Mouse (Mus musculus) spleen, adult 12 weeks (tissue): ENCODE measurements around the gene Gen1.
A peak's percentile ranks its signal among the peaks of the same experiment; 100 is the strongest.

Experiments
- DNase-seq: peaks from one replicate; pipeline ENCODE4 v3.0.0; 2022; ENCODE audit warnings: low spot score

Gene Gen1

DNA sequence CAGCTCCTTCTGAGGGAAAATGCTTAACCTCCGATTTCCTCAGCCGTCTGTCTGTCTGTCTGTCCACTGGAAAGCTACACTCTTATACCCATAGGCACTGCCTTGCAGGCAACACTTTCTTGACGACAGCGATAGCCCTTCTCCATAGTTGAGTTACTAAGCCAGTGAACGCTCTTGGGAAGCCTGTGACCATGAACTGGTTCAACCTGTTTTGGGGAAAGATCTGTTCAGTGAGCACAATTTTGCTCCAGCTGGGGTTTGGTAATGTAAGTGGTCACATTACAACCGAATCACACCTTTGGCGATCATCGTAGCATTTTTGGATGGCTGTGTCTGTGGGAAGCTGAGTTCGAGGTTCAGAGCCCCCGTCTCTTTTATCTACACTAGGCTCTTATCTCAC lies 42.5 kb downstream of the Gen1 start:
- no peak for DNase-seq

- DNase-seq: no peak
Measured at GRCm38 (mm10) chr12:11222566-11222965, 43.0 kb downstream of the Gen1 start.

DNA sequence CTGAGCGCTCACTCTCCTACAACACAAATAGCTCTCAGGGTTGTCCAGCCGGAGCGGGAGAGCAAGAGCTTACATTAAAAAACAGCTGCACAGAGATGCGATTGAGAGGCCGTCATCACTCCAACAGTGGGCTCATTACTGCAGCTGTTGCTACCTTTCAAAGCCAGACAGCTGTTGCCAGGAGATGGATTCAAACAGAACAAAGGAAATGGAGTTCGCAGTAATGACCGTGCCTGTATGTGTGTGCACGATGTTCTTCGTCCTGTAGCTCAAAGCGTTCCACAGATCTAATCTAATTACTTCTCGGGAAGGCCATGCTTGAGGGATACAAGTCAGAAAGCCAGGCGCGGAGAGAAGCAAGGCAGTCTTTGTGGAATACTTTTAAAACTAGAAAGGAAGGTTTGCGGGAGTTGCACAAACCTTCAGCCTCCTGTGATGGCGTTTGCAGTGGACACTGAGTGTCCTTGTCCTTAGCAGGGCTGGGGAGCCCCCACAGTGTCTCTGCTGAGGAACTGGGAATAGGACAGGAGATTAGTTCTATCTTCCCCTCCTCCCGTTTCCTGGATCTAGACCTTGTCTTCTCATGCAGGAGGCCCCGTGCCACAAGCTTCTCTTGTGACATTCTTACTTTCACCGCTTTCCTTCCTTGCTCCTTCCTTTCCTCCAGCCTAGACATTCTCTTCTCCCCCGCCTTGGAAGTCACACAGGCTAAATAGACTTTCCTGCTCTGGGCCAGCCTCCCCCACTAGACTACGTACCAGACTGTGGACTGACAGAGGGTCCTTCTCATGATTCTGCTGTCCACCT lies 43.9 kb downstream of the Gen1 start:
- no peak for DNase-seq

DNA sequence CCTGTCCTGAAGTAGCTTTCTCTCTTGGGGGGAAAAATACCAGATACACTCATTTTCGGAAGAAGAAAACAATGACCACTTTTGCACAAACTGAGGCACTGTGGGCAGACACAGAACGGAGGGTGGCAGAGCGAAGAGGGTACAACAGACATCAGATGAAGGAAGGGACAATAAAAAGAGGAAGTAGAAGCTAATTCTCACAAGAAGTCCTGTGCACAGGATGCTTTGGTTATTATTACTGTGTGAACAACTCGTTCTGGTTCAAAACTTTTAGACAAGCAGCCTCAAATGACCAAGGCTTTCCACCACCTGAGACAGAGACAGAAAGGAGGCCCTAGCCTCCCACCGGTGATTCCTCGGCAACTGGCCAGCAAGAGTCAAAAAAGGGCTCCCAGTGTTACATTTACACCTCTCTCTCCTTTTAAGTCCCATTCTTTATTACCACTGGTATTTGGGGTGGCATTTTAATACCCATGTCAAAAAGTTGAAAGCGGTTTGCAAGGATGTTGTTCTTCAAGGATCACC lies 47.8 kb downstream of the Gen1 start:
- no peak for DNase-seq

- no peak for DNase-seq
Measured at GRCm38 (mm10) chr12:11216454-11216853, 49.1 kb downstream of the Gen1 start.

DNA sequence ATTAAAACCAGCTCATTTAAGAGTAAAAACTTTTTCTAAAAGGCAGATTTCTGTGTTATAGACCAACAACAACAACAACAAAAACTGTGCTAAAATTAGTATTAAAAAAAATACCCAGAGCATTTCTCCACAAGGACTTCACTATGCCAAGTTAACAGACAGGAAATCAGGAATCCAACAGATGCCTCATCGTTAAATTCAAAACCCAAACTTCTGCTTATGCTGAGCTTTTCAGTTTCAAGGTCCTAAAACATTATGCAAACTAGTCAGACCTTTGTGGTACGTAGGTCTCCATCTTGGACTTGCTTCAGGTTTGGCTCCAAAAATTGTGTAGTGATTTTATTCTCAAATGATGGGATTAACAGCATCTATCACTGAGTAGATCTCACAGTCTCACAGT lies 50.0 kb downstream of the Gen1 start:
- no peak for DNase-seq

DNA sequence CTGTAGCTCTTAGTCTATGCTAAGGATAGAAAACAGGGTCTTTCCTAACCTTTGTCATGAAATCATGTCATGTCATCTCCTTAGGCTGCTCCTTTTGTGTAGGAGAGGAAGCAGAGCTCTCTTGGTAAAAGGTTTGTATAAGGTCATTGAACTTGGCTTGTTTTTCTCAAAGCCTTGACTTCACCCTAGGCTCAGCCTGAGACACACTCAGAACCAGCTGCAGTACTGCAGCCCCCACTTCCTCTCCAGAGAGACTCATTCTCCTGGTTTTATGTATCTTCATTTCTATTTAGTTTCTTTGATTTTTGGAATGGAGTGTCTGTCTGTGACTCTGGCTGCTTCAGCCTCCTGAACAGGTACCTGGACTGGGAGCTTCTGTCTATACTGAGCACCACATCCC lies 50.8 kb downstream of the Gen1 start:
- no peak for DNase-seq

- no peak for DNase-seq
Measured at GRCm38 (mm10) chr12:11212881-11213280, 52.7 kb downstream of the Gen1 start.

GRCm38 (mm10) chr12:11210361-11210760 lies 55.2 kb downstream of the Gen1 start:
- DNase-seq: no peak

DNA sequence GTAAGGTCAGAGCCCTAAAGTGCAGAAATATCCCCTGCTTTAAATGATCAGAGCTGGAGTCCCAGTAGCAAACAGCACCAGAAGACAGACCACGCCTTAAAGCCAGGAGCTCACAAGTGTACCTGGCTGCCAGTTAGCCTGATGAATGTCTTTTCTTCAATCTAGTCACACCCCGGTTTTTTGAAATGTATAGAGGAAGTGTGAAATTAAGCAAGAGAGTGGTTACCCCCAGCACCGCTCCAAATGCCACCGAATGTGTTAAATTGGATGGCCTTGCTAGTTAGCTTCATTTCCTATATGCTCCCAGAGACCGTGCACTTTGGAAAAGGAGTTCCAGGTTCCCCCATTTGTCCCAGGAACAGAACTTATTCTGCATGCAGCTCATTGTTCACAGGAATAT lies 56.0 kb downstream of the Gen1 start:
- no peak for DNase-seq

DNA sequence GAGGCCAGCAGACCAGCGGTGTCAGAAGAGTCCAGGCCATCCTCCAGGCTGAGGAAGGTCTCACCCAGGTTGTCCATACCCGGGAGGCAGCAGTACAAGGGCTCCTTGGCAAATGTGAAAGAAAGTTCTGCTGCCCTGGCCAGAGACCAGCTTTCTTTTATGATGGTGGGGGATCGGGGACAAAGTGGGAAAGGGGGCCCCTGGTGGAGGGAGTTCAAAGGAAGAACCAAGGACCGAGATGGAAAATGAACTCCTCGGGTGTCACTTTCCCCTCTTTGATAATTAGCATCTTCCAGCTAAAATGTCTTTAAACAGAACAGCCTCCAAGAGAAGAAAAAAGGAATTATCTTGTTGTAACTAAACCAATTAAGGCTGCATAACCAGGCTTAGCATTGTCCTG lies 56.7 kb downstream of the Gen1 start, which contains the start of gene Msgn1:
Gene Msgn1, minus strand, starts transcription at position 101 of the 400 bp plus-strand sequence.
- DNase-seq: no peak

DNA sequence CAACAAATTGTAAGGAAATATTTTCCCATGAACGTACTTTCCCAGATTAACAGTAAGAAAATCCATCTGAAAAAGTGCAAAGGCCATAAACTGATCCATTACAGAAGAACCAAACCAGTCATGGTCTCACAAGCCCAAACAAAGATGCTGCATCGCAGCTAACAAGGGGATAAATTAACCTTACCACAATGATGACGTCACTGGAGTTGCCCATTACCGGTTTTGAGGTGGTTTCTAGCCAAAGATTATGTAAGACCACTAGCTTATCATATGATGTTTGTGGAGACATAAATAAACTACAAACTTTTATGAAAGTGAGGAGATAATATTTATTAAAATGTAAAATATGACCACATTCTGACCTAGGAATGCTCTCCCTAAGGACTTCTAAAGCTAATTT lies 59.3 kb downstream of the Gen1 start:
- no peak for DNase-seq

GRCm38 (mm10) chr12:11203694-11204665 lies 61.6 kb downstream of the Gen1 start:
- no peak for DNase-seq

- DNase-seq: no peak
Measured at GRCm38 (mm10) chr12:11202476-11202875, 63.1 kb downstream of the Gen1 start.

DNA sequence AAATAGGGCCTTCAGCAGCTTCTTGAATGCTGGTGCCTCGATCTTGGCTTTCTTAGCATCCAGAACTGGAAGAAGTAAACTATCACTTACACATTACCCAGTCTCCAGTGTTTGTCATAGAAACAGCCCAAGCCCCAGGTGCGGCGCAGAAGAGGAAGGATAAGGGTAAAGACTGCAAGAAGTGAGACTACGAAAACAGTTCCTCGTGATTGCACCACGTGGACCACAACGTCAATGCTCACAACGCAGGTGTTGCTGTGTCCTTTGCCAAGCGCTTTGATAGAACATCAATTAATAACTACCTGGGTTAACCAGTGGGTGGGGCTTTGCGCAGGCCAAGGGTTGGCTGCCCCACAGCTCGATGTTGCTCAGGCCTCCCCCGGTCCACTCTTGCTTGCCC lies 64.9 kb downstream of the Gen1 start:
- DNase-seq: peak; percentile 24

DNA sequence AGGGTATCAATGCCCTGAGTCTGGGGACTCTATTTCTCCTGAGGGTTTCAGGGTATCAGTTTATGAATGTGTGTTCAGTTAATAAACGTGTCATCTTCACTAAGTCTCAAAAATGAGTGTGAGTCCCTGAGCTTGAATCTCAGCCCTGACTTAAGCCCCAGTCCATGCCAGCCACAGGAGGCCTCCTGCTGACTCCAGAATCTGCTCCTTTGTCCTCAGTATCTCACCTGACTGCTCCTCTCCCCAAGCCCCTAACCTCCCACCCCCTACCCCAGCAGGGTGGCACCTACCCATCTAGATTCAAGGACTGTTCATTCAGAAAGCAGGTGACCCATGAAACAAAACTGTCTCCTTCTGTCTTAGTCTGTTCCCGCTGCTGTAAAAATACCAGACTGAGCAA lies 67.0 kb downstream of the Gen1 start:
- DNase-seq: no peak

GRCm38 (mm10) chr12:11198026-11198425 lies 67.6 kb downstream of the Gen1 start:
- DNase-seq: no peak

DNA sequence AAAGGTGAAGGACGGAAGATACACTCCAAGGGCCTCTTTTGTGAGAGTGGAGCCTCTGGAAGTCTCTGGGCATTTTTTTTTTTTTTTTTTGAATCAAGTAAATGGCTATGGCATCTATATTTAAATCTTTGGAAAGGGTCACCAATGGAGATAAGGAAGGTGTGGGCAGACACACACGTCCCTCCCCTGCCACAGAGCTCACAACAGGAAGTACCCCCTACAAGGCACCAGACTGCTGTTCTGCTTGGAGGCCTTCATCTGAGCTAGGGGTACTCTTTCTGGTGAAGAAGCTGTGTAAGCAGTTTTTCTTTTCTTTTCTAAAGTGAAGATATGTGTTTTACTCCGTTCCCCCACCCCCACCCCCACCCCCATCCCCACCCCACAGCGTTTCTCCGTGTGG lies 68.8 kb downstream of the Gen1 start:
- DNase-seq: no peak

GRCm38 (mm10) chr12:11196142-11196597 lies 69.4 kb downstream of the Gen1 start:
- peak; percentile 42 for DNase-seq

- no peak for DNase-seq
Measured at GRCm38 (mm10) chr12:11195031-11195430, 70.6 kb downstream of the Gen1 start.
